Mouse (Mus musculus) thymus, postnatal 0 days (tissue): Measurements from ENCODE around the gene Pxn. TPM values are rescaled to one million over a fixed set of nuclear protein-coding genes. Genes with fewer than 3 reads are reported as not detected.

ENCODE experiments used
- DNase-seq: peaks from one replicate; pipeline ENCODE4 v3.0.0-alpha.2; 2015; ENCODE audit warnings: low spot score
- polyA plus RNA-seq: library from polyadenylated mRNA; unstranded; fragments of >200 nt; fragmentation: Nextera tagmentation; extraction: Ambion mirVana; gene quantifications from 2 replicates; pipeline ENCODE4 v1.2.1, GENCODE M21; 2015

Pxn gene
- polyA plus RNA-seq = 40.2 and 44.8 TPM in 2 replicates

DNA sequence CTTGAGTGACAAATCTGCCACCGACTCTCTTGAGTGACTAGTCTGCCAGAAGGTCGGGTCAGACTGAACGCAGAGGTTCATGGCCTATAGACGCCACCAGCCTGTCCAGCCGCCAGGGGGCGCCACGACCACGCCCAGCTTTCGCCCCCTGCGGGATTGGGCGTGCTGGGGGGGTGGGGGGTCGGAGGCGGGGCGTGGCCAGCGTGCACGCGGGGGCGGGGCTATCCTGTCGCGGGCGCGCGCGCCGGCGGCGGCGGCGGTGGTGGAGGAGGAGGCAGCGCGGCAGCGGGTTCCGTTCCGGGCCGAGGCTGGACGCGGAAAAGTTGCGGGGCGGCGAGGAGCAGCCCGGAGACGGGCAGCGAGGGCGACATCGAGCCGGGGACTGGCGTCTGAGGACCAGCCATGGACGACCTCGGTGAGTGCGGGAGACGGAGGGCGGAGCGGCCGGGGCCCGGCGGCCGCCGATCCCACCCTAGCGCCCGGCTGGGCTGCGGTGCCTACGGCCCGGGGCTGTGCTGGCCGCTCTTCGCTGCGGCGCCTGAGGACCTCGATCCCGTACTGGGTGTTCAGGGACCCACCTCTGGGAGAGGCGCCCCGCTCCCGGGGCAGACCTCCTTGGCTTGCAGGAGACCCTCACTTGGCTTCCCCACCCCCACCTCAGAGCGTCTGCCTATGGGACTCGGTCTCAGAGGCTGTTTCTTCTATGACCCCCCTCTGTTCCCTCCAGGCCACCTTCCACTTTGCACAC lies at the start of gene Pxn:
Pxn (plus strand) TSS at position 223 of the 748 bp plus-strand sequence.
- peak; percentile 93 for DNase-seq

- DNase-seq = no peak
These were observed 47.6 kb upstream of the Pxn start for GRCm38 (mm10) chr5:115458918-115459317.

- no peak for DNase-seq
These were observed 41.9 kb upstream of the Pxn start for GRCm38 (mm10) chr5:115464408-115465115.

- DNase-seq = no peak
These were observed 40.6 kb upstream of the Pxn start, which contains the start of gene Pla2g1b for GRCm38 (mm10) chr5:115465642-115466420. Pla2g1b (plus strand) TSS chr5:115466262.

DNA sequence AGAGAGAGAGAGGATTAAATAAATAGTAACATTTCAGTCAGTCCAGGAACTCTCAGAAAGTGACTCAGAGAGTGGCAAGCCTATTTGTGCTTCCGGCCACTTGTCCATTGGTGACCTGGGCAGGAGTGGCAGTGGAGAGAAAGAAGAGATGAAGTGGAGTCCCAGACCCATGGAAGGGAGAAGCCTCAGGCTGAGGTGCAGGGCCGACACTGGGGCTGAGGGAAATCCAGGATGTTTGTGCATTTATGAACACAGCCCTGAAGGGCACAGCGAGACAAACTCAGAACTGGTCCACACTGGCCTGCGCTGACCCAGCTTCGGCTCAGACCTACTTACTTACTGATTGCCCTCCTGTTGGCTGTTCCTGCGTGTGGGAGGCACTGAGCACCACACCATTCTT lies 36.7 kb upstream of the Pxn start:
- DNase-seq = no peak

DNA sequence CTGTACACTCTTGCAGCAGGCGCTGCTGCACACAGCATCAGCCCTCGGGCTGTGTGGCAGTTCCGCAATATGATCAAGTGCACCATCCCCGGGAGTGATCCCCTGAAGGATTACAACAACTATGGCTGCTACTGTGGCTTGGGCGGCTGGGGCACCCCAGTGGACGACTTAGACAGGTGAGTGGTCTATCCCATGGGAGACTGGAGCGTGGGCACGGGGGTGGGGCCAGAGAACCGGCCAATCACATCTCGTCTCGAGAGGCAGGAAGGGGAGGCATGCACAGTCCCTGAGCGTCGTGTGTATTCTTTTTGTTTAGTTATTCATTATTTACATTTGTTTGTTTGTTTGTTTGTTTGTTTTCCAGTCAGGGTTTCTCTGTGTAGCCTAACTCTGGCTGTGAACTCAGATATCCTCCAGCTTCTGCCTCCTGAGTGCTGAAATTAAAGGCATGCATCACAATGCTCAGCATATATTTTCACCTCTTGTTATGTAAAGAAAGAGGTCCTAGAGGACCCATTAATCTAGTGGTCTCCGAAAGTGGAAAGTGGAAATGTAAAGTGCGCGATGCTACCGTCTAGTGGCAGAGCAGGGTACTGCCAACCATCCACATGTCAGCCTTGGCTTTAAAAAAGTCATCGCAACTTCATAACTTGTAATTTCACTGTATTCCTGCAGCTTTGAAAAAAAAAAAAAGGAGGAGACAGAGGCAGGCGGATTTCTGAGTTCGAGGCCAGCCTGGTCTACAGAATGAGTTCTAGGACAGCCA lies 35.5 kb upstream of the Pxn start:
- peak; percentile 43 for DNase-seq

DNA sequence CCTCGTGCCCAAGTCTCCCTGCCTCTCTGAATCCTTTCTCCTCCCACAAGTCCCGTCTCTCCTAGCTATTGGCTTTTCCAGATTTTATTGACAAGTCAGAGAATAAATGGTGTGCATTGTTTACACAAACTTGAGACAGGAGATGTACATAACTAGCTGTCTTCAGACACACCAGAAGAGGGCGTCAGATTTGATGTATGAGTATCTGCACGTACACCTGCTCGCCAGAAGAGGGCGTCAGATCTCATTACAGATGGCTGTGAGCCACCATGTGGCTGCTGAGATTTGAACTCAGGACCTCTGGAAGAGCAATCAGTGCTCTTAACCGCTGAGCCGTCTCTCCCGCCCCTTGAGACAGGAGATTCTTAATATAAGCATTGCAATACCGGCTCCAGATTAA lies 33.3 kb upstream of the Pxn start:
- DNase-seq = no peak

DNA sequence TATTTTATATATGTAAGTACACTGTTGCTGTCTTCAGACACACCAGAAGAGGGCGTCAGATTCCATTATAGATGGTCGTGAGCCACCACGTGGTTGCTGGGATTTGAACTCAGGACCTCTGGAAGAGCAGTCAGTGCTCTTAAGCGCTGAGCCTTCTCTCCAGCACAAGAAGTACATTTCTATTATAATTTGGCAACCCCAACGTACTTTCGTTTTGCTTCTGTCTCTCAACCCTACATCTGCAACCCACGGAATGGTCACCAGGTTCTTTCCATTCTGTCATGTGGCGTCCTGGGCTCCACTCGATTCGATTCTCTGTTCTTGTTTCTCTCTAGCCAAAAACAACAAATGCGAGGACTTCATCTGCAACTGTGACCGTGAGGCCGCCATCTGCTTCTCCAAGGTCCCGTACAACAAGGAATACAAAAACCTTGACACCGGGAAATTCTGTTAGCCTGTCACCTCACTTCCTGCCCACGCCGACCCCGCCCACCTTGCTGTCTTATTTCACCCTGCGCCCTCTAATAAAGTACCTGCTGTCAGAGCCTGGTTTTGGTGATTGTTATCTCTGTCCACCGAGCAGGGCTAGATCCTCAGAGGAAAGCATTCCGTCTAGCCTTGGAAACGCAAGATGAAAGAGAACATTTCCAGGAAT lies 32.2 kb upstream of the Pxn start:
- DNase-seq = no peak

DNA sequence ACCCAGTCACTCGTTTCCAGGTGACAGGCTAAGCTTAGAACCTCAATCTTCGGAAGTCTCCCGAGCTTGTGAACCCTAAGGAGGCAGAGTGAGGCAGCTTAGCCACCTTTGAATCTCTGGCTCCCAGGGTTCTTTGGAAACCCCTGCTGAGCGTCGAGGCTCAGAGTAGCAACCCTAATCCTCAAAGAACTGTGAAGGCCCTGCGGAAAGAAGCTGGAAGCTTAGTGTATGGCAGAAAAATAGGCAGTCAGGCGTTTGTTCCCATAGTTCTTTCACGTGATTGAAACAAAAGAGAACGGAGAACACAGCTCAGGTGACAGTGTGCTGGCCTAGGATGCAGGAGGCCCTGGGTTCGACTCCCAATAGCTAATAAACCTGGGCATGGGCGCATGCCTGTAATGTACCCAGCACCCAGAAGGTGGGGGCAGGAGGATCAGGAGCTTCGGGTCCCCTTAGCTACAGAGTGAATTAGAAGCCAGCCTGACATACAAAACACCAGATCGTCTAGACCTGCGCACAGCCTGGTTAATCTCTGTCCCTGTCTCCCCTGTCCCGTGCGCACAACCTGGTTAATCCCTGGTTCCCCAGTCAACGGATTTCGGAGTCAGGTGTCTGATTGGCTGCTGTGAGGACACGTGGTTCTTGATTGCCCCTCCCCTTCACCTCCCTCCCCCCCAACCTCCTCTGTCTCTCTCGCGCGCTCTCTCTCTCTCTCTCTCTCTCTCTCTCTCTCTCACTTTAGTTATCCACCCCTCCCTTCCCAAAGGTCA lies 31.0 kb upstream of the Pxn start:
- peak; percentile 59 for DNase-seq

DNA sequence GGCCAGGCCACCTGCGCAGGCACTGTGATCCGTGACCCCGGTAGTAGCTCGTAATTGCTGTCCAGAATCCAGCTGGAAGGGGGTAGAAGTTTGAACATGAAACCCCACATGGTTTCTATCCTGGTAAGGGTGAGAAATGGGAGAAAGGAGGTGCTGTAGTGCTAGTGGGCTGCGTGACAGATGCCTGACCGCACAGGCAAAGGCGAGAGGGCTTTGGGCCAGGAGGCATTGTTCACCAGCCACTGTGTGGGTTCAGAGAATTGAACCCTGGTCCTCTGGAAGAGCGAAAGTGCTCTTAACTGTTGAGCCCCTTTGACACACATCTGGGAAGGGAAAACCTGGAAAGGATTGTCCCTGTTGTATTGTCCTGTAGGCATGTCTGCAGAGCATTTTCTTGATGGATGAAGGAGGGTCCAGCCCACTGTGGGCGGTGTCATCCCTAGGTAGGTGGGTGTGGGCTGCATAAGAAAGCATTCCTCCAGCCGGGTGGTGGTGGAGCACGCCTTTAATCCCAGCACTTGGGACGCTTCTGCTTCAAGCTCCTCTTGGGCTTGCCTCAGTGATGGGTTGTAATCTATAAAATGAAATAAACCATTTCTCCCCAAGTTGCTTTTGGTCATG lies 30.3 kb upstream of the Pxn start:
- no peak for DNase-seq

- no peak for DNase-seq
These were observed 26.9 kb upstream of the Pxn start for GRCm38 (mm10) chr5:115479561-115479960.

DNA sequence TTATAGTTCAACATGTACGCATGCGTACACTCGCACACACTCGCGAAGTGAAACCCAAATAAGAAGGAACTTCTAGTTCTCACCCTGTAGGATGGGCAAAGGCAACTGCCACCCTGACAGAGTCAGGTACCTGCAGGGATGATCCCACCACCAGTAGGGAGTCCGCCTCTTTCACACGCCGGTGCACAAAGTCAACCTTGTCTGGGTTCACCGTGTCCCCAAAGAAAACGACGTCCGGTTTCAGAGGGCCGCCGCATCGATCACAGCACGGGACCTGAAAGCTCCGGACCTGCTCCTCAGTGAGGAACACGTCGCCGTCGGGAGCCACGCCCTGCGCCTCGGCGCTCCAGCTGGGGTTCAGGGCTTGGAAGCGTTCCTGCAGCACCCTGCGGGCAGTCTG lies 26.4 kb upstream of the Pxn start:
- DNase-seq = no peak

- DNase-seq = no peak
These were observed 23.8 kb upstream of the Pxn start for GRCm38 (mm10) chr5:115482390-115483265.

- no peak for DNase-seq
These were observed 23.1 kb upstream of the Pxn start for GRCm38 (mm10) chr5:115483385-115483784.

DNA sequence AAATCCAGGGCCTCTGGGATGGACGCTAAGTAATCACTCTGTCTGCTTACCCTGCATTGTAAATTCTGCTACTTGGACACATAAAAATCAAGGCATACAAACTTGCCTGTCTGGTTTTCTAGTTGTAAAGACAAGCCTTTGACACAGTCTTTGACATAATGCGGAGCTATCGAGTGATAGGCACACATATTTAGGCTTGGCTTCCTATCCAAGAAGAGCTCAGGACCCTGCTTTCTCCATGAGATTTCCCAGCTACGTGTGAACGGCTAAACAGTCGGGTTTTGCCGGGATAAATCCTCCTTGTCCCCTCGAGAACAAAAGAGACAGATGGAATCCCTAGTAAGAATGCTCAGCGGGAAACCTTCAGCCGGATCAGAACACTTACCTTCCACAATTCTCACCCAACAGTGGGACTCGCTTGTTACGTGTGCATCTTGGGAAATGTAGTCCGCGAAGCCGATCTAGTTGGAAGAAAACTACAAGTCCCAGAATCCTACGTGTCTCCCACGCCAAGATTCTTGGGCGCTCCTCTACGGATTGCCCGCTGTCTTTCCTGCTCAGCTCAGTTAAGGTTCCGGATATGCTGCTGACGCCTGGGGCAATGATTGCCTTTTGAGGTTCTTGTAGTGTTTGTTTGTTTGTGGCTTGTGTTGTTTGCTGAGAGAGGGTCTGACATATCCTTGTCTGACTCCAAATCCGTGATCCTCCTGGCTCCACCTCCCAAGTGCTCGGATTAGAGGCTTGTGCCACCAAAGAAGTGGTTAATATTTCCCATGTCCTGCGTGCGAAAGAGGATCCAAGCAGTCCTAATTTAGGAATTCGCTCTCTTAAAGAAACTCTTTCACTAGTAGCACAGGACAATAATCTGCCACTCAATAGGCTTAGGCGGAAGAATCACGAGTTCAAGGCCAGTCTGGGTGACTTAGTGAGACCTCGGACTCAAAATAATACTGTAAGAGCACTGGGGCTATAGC lies 22.2 kb upstream of the Pxn start, which contains the start of gene Sirt4:
Sirt4 (minus strand) TSS at position 779 of the 974 bp plus-strand sequence.
- DNase-seq = peak; percentile 95

DNA sequence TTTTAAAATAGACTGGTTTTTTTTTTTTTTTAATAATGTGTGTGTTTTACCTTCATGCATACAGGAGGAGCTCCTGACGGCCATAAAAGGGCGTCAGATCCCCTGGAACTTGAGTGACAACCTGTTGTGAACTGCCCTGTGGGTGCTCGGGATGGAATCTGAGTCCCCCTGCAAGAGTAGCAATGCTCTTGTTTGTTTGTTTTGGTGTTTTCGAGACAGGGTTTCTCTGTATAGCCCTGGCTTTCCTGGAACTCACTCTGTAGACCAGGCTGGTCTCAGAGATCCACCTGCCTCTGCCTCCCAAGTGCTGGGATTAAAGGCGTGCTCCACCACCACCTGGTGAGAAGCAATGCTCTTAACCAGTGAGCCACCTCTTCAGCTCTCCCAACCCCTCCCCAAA lies 21.5 kb upstream of the Pxn start:
- no peak for DNase-seq
